Mouse (Mus musculus) C2C12 (cell line): ENCODE results near the gene Tnp2.

Experiments used
- CEBPB ChIP-seq: IDR thresholded peaks from one replicate; pipeline ENCODE4 v1.6.1; 2011; ENCODE audit warnings: low read depth, mild to moderate bottlenecking, control low read depth, moderate library complexity
- CTCF ChIP-seq: IDR thresholded peaks from one replicate; pipeline ENCODE4 v1.5.1; 2011; ENCODE audit not compliant: control insufficient read depth, insufficient read depth, insufficient read length
- FOSL1 ChIP-seq: IDR thresholded peaks from one replicate; pipeline ENCODE4 v1.8.0; 2011; ENCODE audit warnings: mild to moderate bottlenecking, low read length; ENCODE audit not compliant: poor library complexity, insufficient read depth, severe bottlenecking
- MAX ChIP-seq: IDR thresholded peaks from one replicate; pipeline ENCODE4 v1.6.1; 2011; ENCODE audit warnings: mild to moderate bottlenecking, control low read depth
- USF1 ChIP-seq: IDR thresholded peaks from one replicate; pipeline ENCODE4 v1.6.1; 2011; ENCODE audit warnings: low read depth, mild to moderate bottlenecking, control low read depth, moderate library complexity

GRCm38 (mm10) chr16:10786288-10786687 lies 2.2 kb downstream of the Tnp2 start:
- no peak for TF ChIP-seq FOSL1
- TF ChIP-seq CTCF, result peak; percentile 56
- TF ChIP-seq CEBPB, result no peak
- TF ChIP-seq USF1, result no peak
- peak; percentile 64 for TF ChIP-seq MAX
